In genomic region chr9:107770374-107771290, GRCm38 (mm10) we compare ENCODE assay signal across 8 mouse cellular contexts. TPM values are rescaled to one million over a fixed set of nuclear protein-coding genes. Genes with fewer than 3 reads are reported as not detected.
A peak's percentile ranks its signal among the peaks of the same experiment; 100 is the strongest.
DNase-seq lines count a peak whose midpoint lies in the region; ATAC-seq and TF ChIP-seq lines count a peak whose summit lies in the region.

Gene Rbm5, minus strand, starts transcription at chr9:107770996.

- peaks cover 27% of the 10 kb centered on the region for H3K79me2 ChIP-seq in MEL (ENCODE audit: control insufficient read depth, insufficient read depth, low read length, poor library complexity)

- H3K27ac ChIP-seq in MEL (ENCODE audit: control insufficient read depth, low read depth, low read length) = peak within 1 kb of the TSS; percentile 99
- H3K27ac ChIP-seq in cerebellum, adult 2 months (ENCODE audit: insufficient read depth, low read length) = peak within 1 kb of the TSS; percentile 84
- peak within 1 kb of the TSS; percentile 97 for H3K27ac ChIP-seq in forebrain, postnatal 0 days (ENCODE audit: low read depth, low read length)
- H3K27ac ChIP-seq in lung, embryonic 15.5 days = peak within 1 kb of the TSS; percentile 86

- peaks cover 10 to 22% of the 10 kb centered on the region in 2 experiments for H3K4me1 ChIP-seq in MEL (ENCODE audit: control insufficient read depth in 1 of 2, insufficient read depth in 2 of 2, low read length in 2 of 2)
- H3K4me1 ChIP-seq in cerebellum, adult 2 months (ENCODE audit: control insufficient read depth, insufficient read depth, low read length) = peaks cover 4% of the 10 kb centered on the region
- no peaks in the 10 kb centered on the region; the same call in 1 of the 2 replicates for H3K4me1 ChIP-seq in forebrain, postnatal 0 days (ENCODE audit: insufficient read depth)
- H3K4me1 ChIP-seq in lung, embryonic 15.5 days = peaks cover 9% of the 10 kb centered on the region; the same call in 1 of the 2 replicates

- peak; percentile 97 for DNase-seq in MEL (ENCODE audit: low read depth, low spot score)
- peak; percentile 92 to 96 for DNase-seq in cerebellum, adult 2 months
- DNase-seq in forebrain, postnatal 0 days = peak; percentile 97
- DNase-seq in heart, postnatal 4 days = peak; percentile 95
- DNase-seq in layer of hippocampus, adult 8-10 months (ENCODE audit: low spot score in 2 of 2) = peak; percentile 94
- peak; percentile 92 for DNase-seq in ovary, adult 18-20 months (ENCODE audit: low spot score)
- DNase-seq in thymus, postnatal 0 days (ENCODE audit: low spot score) = peak; percentile 96

- under 1% methylated on average over 60 of the region's 60 CpGs for WGBS in cerebellum, adult 2 months
- WGBS in forebrain, postnatal 0 days = 1% methylated on average over 60 of the region's 60 CpGs
- under 1% methylated on average over 56 of the region's 60 CpGs for WGBS in lung, embryonic 15.5 days

- H3K9ac ChIP-seq in MEL (ENCODE audit: control insufficient read depth, low read depth, low read length, poor library complexity, severe bottlenecking) = peak within 1 kb of the TSS; percentile 97
- peak within 1 kb of the TSS; percentile 100 for H3K9ac ChIP-seq in forebrain, postnatal 0 days
- peak within 1 kb of the TSS; percentile 99 for H3K9ac ChIP-seq in lung, embryonic 15.5 days

- no peaks in the 10 kb centered on the region for H3K27me3 ChIP-seq in MEL (ENCODE audit: control insufficient read depth in 1 of 2, insufficient read depth in 2 of 2, low read length in 2 of 2)
- no peaks in the 10 kb centered on the region for H3K27me3 ChIP-seq in cerebellum, adult 2 months (ENCODE audit: control insufficient read depth, insufficient read depth, low read length)
- H3K27me3 ChIP-seq in forebrain, postnatal 0 days (ENCODE audit: insufficient read depth, low read length) = no peaks in the 10 kb centered on the region
- H3K27me3 ChIP-seq in lung, embryonic 15.5 days = no peaks in the 10 kb centered on the region

- peak within 1 kb of the TSS; percentile 59 for H3K4me2 ChIP-seq in forebrain, postnatal 0 days (ENCODE audit: low read depth)
- H3K4me2 ChIP-seq in lung, embryonic 15.5 days = peak within 1 kb of the TSS; percentile 62

- TF ChIP-seq RAD21 in MEL (IDR thresholded peaks at IDR 0.05; ENCODE audit: low read depth, low read length) = no peak

- ATAC-seq in forebrain, postnatal 0 days = peak; percentile 100
- ATAC-seq in lung, embryonic 15.5 days (ENCODE audit: borderline replicate concordance, extremely low read depth, low FRiP score, low TSS enrichment) = peak; percentile 100

- TF ChIP-seq CTCF in MEL (IDR thresholded peaks at IDR 0.05 in 2 of 3, conservative IDR thresholded peaks at IDR 0.05 in 1 of 3; ENCODE audit: control insufficient read depth in 1 of 3, insufficient read depth in 1 of 3, low read depth in 2 of 3, low read length in 3 of 3, poor library complexity in 1 of 3, severe bottlenecking in 1 of 3) = no peak
- TF ChIP-seq CTCF in cerebellum, adult 2 months (IDR thresholded peaks at IDR 0.05; ENCODE audit: borderline replicate concordance, insufficient read depth, low read depth, low read length) = no peak
- no peak for TF ChIP-seq CTCF in forebrain, postnatal 0 days (IDR thresholded peaks at IDR 0.05; ENCODE audit: low read depth)

- no peak; a peak in 1 of 4 replicates for TF ChIP-seq EP300 in MEL (IDR thresholded peaks at IDR 0.05; ENCODE audit: low read depth in 1 of 2, low read length in 2 of 2)

- peak; percentile 76 to 86 for TF ChIP-seq POLR2A in MEL (IDR thresholded peaks at IDR 0.05; ENCODE audit: control insufficient read depth in 1 of 2, insufficient read depth in 1 of 2, low read depth in 1 of 2, low read length in 2 of 2, poor library complexity in 1 of 2)
- TF ChIP-seq POLR2A in cerebellum, adult 2 months (IDR thresholded peaks at IDR 0.05; ENCODE audit: borderline replicate concordance, insufficient read depth, low read length) = peak; percentile 77

- H3K9me3 ChIP-seq in MEL (replicated peaks; ENCODE audit: insufficient read depth, low read length) = no peaks in the 10 kb centered on the region
- no peaks in the 10 kb centered on the region for H3K9me3 ChIP-seq in forebrain, postnatal 0 days (ENCODE audit: low read length)
- H3K9me3 ChIP-seq in lung, embryonic 15.5 days = no peaks in the 10 kb centered on the region

- peak within 1 kb of the TSS; percentile 95 to 100 for H3K4me3 ChIP-seq in MEL (ENCODE audit: control insufficient read depth in 1 of 2, insufficient read depth in 1 of 2, low read depth in 2 of 2, low read length in 2 of 2)
- H3K4me3 ChIP-seq in cerebellum, adult 2 months (replicated peaks; ENCODE audit: insufficient read depth, low read depth, low read length) = peak within 1 kb of the TSS; percentile 74
- peak within 1 kb of the TSS; percentile 100 for H3K4me3 ChIP-seq in forebrain, postnatal 0 days (ENCODE audit: low read depth, low read length)
- H3K4me3 ChIP-seq in lung, embryonic 15.5 days = peak within 1 kb of the TSS; percentile 96

- H3K36me3 ChIP-seq in MEL (ENCODE audit: control insufficient read depth in 1 of 2, insufficient read depth in 2 of 2, low read length in 2 of 2) = peaks cover 31 to 34% of the 10 kb centered on the region in 2 experiments
- H3K36me3 ChIP-seq in forebrain, postnatal 0 days (ENCODE audit: insufficient read depth) = peaks cover 35% of the 10 kb centered on the region
- H3K36me3 ChIP-seq in lung, embryonic 15.5 days = peaks cover 57% of the 10 kb centered on the region

TF ChIP-seq in MEL, 35 proteins besides CTCF, POLR2A, EP300 and RAD21 (continues in another document):
- TF ChIP-seq MAX (IDR thresholded peaks at IDR 0.05; ENCODE audit: low read length) = peak; percentile 62; the same call in 1 of the 2 replicates
- no peak for TF ChIP-seq ZKSCAN1 (IDR thresholded peaks at IDR 0.05; ENCODE audit: low read depth, low read length)
- TF ChIP-seq KAT2A (conservative IDR thresholded peaks at IDR 0.05; ENCODE audit: low read depth, low read length) = peak; percentile 81
- TF ChIP-seq NELFE (IDR thresholded peaks at IDR 0.05; ENCODE audit: low read depth, low read length) = peak; percentile 91
- peak; percentile 76 for TF ChIP-seq MXI1 (IDR thresholded peaks at IDR 0.05; ENCODE audit: low read depth, low read length)
- no peak for TF ChIP-seq UBTF (IDR thresholded peaks at IDR 0.05; ENCODE audit: borderline replicate concordance, insufficient read depth, low read depth, low read length)
- TF ChIP-seq ZMIZ1 (IDR thresholded peaks at IDR 0.05; ENCODE audit: low read depth, low read length) = peak; percentile 92
- peak; percentile 80 for TF ChIP-seq MYC (IDR thresholded peaks at IDR 0.05; ENCODE audit: low read depth, low read length)
- TF ChIP-seq MYB (IDR thresholded peaks at IDR 0.05; ENCODE audit: low read depth, low read length) = 0 out of 2 replicates have a peak, but pooled peaks have one; percentile 14
- peak; percentile 89 for TF ChIP-seq POLR2AphosphoS2 (IDR thresholded peaks at IDR 0.05; ENCODE audit: low read length)
- no peak for TF ChIP-seq ZC3H11A (IDR thresholded peaks at IDR 0.05; ENCODE audit: low read depth, low read length)
- no peak for TF ChIP-seq SMC3 (IDR thresholded peaks at IDR 0.05; ENCODE audit: low read depth, low read length)
- peak; percentile 29; the same call in 1 of the 2 replicates for TF ChIP-seq RCOR1 (IDR thresholded peaks at IDR 0.05; ENCODE audit: low read depth, low read length)
- TF ChIP-seq SIN3A (IDR thresholded peaks at IDR 0.05; ENCODE audit: low read length) = no peak; the same call in none of the 2 replicates
- no peak for TF ChIP-seq USF2 (IDR thresholded peaks at IDR 0.05; ENCODE audit: borderline replicate concordance in 1 of 2, insufficient read depth in 1 of 2, low read depth in 1 of 2, low read length in 2 of 2)
- no peak for TF ChIP-seq MEF2A (IDR thresholded peaks at IDR 0.05; ENCODE audit: extremely low read depth, insufficient replicate concordance, low read depth, low read length, poor library complexity, severe bottlenecking)
- peak; percentile 83 for TF ChIP-seq ZNF384 (IDR thresholded peaks at IDR 0.05; ENCODE audit: low read depth, low read length)
- peak; percentile 88 for TF ChIP-seq ELF1 (IDR thresholded peaks at IDR 0.05; ENCODE audit: low read depth, low read length)
- TF ChIP-seq MAFK (IDR thresholded peaks at IDR 0.05; ENCODE audit: borderline replicate concordance, low read depth, low read length) = no peak
- TF ChIP-seq HCFC1 (IDR thresholded peaks at IDR 0.05; ENCODE audit: low read depth, low read length) = peak; percentile 96
- TF ChIP-seq GATA1 (IDR thresholded peaks at IDR 0.05; ENCODE audit: low read depth, low read length) = 0 out of 2 replicates have a peak, but pooled peaks have one; percentile 3
- TF ChIP-seq TAL1 (IDR thresholded peaks at IDR 0.05; ENCODE audit: low read length) = no peak
- TF ChIP-seq JUND (IDR thresholded peaks at IDR 0.05; ENCODE audit: low read depth, low read length) = no peak
- TF ChIP-seq CHD2 (IDR thresholded peaks at IDR 0.05; ENCODE audit: low read length) = no peak
- TF ChIP-seq GABPA (IDR thresholded peaks at IDR 0.05; ENCODE audit: low read depth, low read length) = no peak
- peak; percentile 84 for TF ChIP-seq TCF12 (IDR thresholded peaks at IDR 0.05; ENCODE audit: low read depth, low read length)
- TF ChIP-seq CHD1 (IDR thresholded peaks at IDR 0.05; ENCODE audit: low read depth, low read length) = peak; percentile 34; the same call in 1 of the 2 replicates
- TF ChIP-seq POLR2AphosphoS5 (IDR thresholded peaks at IDR 0.05; ENCODE audit: borderline replicate concordance, low read depth, low read length) = peak; percentile 71; the same call in 1 of the 2 replicates
- peak; percentile 88 for TF ChIP-seq TBP (IDR thresholded peaks at IDR 0.05; ENCODE audit: low read depth, low read length)
- peak; percentile 76; the same call in 1 of the 2 replicates for TF ChIP-seq E2F4 (IDR thresholded peaks at IDR 0.05; ENCODE audit: borderline replicate concordance, low read depth, low read length)
- peak; percentile 63; the same call in 1 of the 2 replicates for TF ChIP-seq ETS1 (IDR thresholded peaks at IDR 0.05; ENCODE audit: low read depth, low read length)

RNA-seq across cellular contexts. Expression of gene Rbm5, which starts in this region (rescaled TPM):
- total RNA-seq in MEL (2012; rRNA removed) = 80.2 and 87.6 TPM in 2 replicates
- 100 to 1,000 TPM; 125 to 143 TPM for polyA plus RNA-seq in MEL (2012; ENCODE audit: insufficient read depth in 1 of 2, insufficient read length in 2 of 2, low read depth in 1 of 2, low replicate concordance in 2 of 2, missing spikeins in 1 of 2)
- polyA plus RNA-seq in cerebellum, adult 2 months (2012; rRNA removed) = 126 and 129 TPM in 2 replicates
- total RNA-seq in forebrain, postnatal 0 days (2014; rRNA removed) = 173 and 208 TPM in 2 replicates
- polyA plus RNA-seq in forebrain, postnatal 0 days (2015; fragmentation: Nextera tagmentation; extraction: Ambion mirVana) = 111 and 152 TPM in 2 replicates
- 10 to 100 TPM; 65.4 to 73.1 TPM for total RNA-seq in heart, postnatal 4 days (2021)
- 100 to 1,000 TPM; 136 to 170 (median 155) TPM for total RNA-seq in layer of hippocampus, adult 8-10 months (2022)
- polyA plus RNA-seq in lung, embryonic 15.5 days (2015; fragmentation: Nextera tagmentation; extraction: Ambion mirVana) = 188 and 202 TPM in 2 replicates
- polyA plus RNA-seq in thymus, postnatal 0 days (2015; fragmentation: Nextera tagmentation; extraction: Ambion mirVana) = 162 and 183 TPM in 2 replicates

Comparison
In these comparisons a context has a peak if more than half of its experiments do, and no peak if none do; other contexts are left out.
1. Peak in every context shown above with its lines: DNase-seq, ATAC-seq, H3K4me3 ChIP-seq and H3K27ac ChIP-seq.